Mouse (Mus musculus) midbrain, embryonic 13.5 days (tissue): ENCODE measurements around the gene Usp1. TPM values are rescaled to one million over a fixed set of nuclear protein-coding genes. Genes with fewer than 3 reads are reported as not detected.
"Not testable (repeated sequence)": the region's sequence is repeated elsewhere in the genome, so short reads cannot be mapped to it uniquely, and the experiment has no call there.

Experiments used
- ATAC-seq: fragments of 200-750 bp; cut with Nextera tagmentation; 2 replicates; pipeline ENCODE4 v1.8.0; 2017; ENCODE audit warnings: mild to moderate bottlenecking, moderate TSS enrichment, moderate library complexity
- H3K27ac ChIP-seq: fragments of 300-500 bp; sonication (generic); 2 replicates; pipeline ENCODE4 v1.5.1; 2015; ENCODE audit warnings: inconsistent platforms, mild to moderate bottlenecking, moderate library complexity
- H3K27me3 ChIP-seq: fragments of 300-500 bp; sonication (generic); 2 replicates; pipeline ENCODE4 v1.6.1; 2015; ENCODE audit warnings: mild to moderate bottlenecking, inconsistent platforms
- H3K36me3 ChIP-seq: fragments of 300-500 bp; sonication (generic); 2 replicates; pipeline ENCODE4 v1.6.1; 2015; ENCODE audit warnings: mild to moderate bottlenecking, inconsistent platforms
- H3K4me1 ChIP-seq: fragments of 300-500 bp; sonication (generic); replicated peaks from 2 replicates; pipeline ENCODE4 v1.6.1; 2015; ENCODE audit warnings: inconsistent platforms
- H3K4me2 ChIP-seq: fragments of 300-500 bp; sonication (generic); replicated peaks from 2 replicates; pipeline ENCODE4 v1.6.1; 2015; ENCODE audit warnings: moderate library complexity, mild to moderate bottlenecking, inconsistent platforms
- H3K4me3 ChIP-seq: fragments of 300-500 bp; sonication (generic); replicated peaks from 2 replicates; pipeline ENCODE4 v1.5.1; 2015; ENCODE audit warnings: mild to moderate bottlenecking, inconsistent platforms
- H3K9ac ChIP-seq: fragments of 300-500 bp; sonication (generic); replicated peaks from 2 replicates; pipeline ENCODE4 v1.6.1; 2015; ENCODE audit warnings: mild to moderate bottlenecking, inconsistent platforms
- H3K9me3 ChIP-seq: fragments of 300-500 bp; sonication (generic); 2 replicates; pipeline ENCODE4 v1.6.1; 2016; ENCODE audit warnings: mild to moderate bottlenecking, inconsistent platforms
- WGBS: fragments of 180-500 bp; shearing (Covaris S2); methylation state at CpG from one replicate; pipeline ENCODE4 v1.1.7; 2015; 5-methylcytosine and 5-hydroxymethylcytosine counted together
- polyA plus RNA-seq: library from polyadenylated mRNA; unstranded; fragments of >200 nt; fragmentation: Nextera tagmentation; extraction: Ambion mirVana; gene quantifications from 2 replicates; pipeline ENCODE4 v1.2.1, GENCODE M21; 2015

Gene Usp1
- polyA plus RNA-seq, 1 experiment from 2014 or later, result 63.7 TPM

GRCm38 (mm10) chr4:98924906-98925178 is 1.2 kb downstream of the Usp1 start:
- peaks cover 24% of the 10 kb centered on the region for H3K4me1 ChIP-seq
- no peaks in the 10 kb centered on the region for H3K27me3 ChIP-seq
- no peak overlapping the region for H3K27ac ChIP-seq
- peak overlapping the region; percentile 93 for H3K9ac ChIP-seq
- no peaks in the 10 kb centered on the region for H3K9me3 ChIP-seq
- peak overlapping the region; percentile 90 for H3K4me3 ChIP-seq
- WGBS, result 0% methylated on average over 2 of the region's 2 CpGs
- ATAC-seq, result no peak
- H3K4me2 ChIP-seq, result peak overlapping the region; percentile 89
- 0 out of 2 replicates have a peak, but pooled peaks cover 3% of the 10 kb centered on the region for H3K36me3 ChIP-seq

- no peak for ATAC-seq
- Histone ChIP-seq H3K27ac (no peak overlapping the region), H3K4me1 (peaks cover 24% of the 10 kb centered on the region), H3K9ac (peak overlapping the region; percentile 93), H3K4me2 (peak overlapping the region; percentile 89), H3K4me3 (peak overlapping the region; percentile 90), H3K36me3 (0 out of 2 replicates have a peak, but pooled peaks cover 6% of the 10 kb centered on the region), H3K9me3 (no peaks in the 10 kb centered on the region), H3K27me3 (no peaks in the 10 kb centered on the region)
- WGBS, result 19% methylated on average over 6 of the region's 6 CpGs
Observed at GRCm38 (mm10) chr4:98925250-98925781, 1.7 kb downstream of the Usp1 start.

GRCm38 (mm10) chr4:98936036-98936435 is 12.4 kb downstream of the Usp1 start:
- H3K27me3 ChIP-seq, result no peaks in the 10 kb centered on the region
- H3K4me1 ChIP-seq, result no peaks in the 10 kb centered on the region
- H3K9me3 ChIP-seq, result no peaks in the 10 kb centered on the region
- no peak overlapping the region for H3K9ac ChIP-seq
- no peak for ATAC-seq
- H3K4me2 ChIP-seq, result no peak overlapping the region
- H3K36me3 ChIP-seq, result peaks cover 60% of the 10 kb centered on the region
- no peak overlapping the region for H3K27ac ChIP-seq
- H3K4me3 ChIP-seq, result no peak overlapping the region
- WGBS, result 88% methylated on average over 6 of the region's 6 CpGs

- H3K4me3 ChIP-seq, H3K4me1 ChIP-seq, H3K27ac ChIP-seq, H3K9ac ChIP-seq, H3K4me2 ChIP-seq, H3K27me3 ChIP-seq, ATAC-seq, H3K9me3 ChIP-seq: not testable (repeated sequence)
- peaks cover 62% of the 10 kb centered on the region for H3K36me3 ChIP-seq
- WGBS, result 91% methylated on average over 6 of the region's 6 CpGs
Observed at GRCm38 (mm10) chr4:98938210-98938609, 14.6 kb downstream of the Usp1 start.

GRCm38 (mm10) chr4:98950563-98950962 is 27.0 kb downstream of the Usp1 start:
- Histone ChIP-seq H3K4me1 (no peaks in the 10 kb centered on the region), H3K36me3 (peaks cover 30% of the 10 kb centered on the region), H3K4me3 (no peak overlapping the region), H3K4me2 (no peak overlapping the region), H3K27me3 (no peaks in the 10 kb centered on the region), H3K27ac (no peak overlapping the region), H3K9me3 (no peaks in the 10 kb centered on the region), H3K9ac (no peak overlapping the region)
- no peak for ATAC-seq

GRCm38 (mm10) chr4:98955986-98956385 is 32.4 kb downstream of the Usp1 start:
- Histone ChIP-seq H3K4me1 (no peaks in the 10 kb centered on the region), H3K36me3 (peaks cover 60% of the 10 kb centered on the region), H3K4me2 (no peak overlapping the region), H3K9ac (no peak overlapping the region), H3K27ac (no peak overlapping the region), H3K9me3 (no peaks in the 10 kb centered on the region), H3K27me3 (no peaks in the 10 kb centered on the region), H3K4me3 (no peak overlapping the region)
- ATAC-seq, result no peak
- WGBS, result 96% methylated on average over 8 of the region's 8 CpGs

- no peak overlapping the region for H3K4me3 ChIP-seq
- peaks cover 63% of the 10 kb centered on the region for H3K36me3 ChIP-seq
- no peaks in the 10 kb centered on the region for H3K4me1 ChIP-seq
- H3K27me3 ChIP-seq, result no peaks in the 10 kb centered on the region
- no peak overlapping the region for H3K9ac ChIP-seq
- no peak overlapping the region for H3K27ac ChIP-seq
- no peak for ATAC-seq
- H3K9me3 ChIP-seq, result no peaks in the 10 kb centered on the region
- no peak overlapping the region for H3K4me2 ChIP-seq
- WGBS, result 88% methylated on average over 3 of the region's 3 CpGs
Observed at GRCm38 (mm10) chr4:98960243-98960642, 36.6 kb downstream of the Usp1 start.

- Histone ChIP-seq H3K9me3 (no peaks in the 10 kb centered on the region), H3K4me3 (no peak overlapping the region), H3K27me3 (no peaks in the 10 kb centered on the region), H3K4me1 (no peaks in the 10 kb centered on the region), H3K27ac (no peak overlapping the region), H3K9ac (no peak overlapping the region), H3K36me3 (peaks cover 78% of the 10 kb centered on the region), H3K4me2 (no peak overlapping the region)
- no peak for ATAC-seq
- WGBS, result 90% methylated on average over 3 of the region's 3 CpGs
Observed at GRCm38 (mm10) chr4:98969946-98970345, 46.3 kb downstream of the Usp1 start.

GRCm38 (mm10) chr4:98975741-98976140 is 52.1 kb downstream of the Usp1 start:
- H3K9ac ChIP-seq, result no peak overlapping the region
- no peak for ATAC-seq
- no peak overlapping the region for H3K4me2 ChIP-seq
- no peak overlapping the region for H3K4me3 ChIP-seq
- H3K36me3 ChIP-seq, result peaks cover 64% of the 10 kb centered on the region
- no peaks in the 10 kb centered on the region for H3K4me1 ChIP-seq
- H3K27me3 ChIP-seq, result no peaks in the 10 kb centered on the region
- H3K27ac ChIP-seq, result no peak overlapping the region
- no peaks in the 10 kb centered on the region for H3K9me3 ChIP-seq
- 53% methylated on average over 8 of the region's 8 CpGs for WGBS

- not testable (repeated sequence) for H3K27me3 ChIP-seq, H3K9ac ChIP-seq, H3K27ac ChIP-seq, ATAC-seq, H3K9me3 ChIP-seq, H3K4me1 ChIP-seq, H3K4me3 ChIP-seq, H3K4me2 ChIP-seq
- H3K36me3 ChIP-seq, result peaks cover 48% of the 10 kb centered on the region
- 92% methylated on average over 2 of the region's 2 CpGs for WGBS
Observed at GRCm38 (mm10) chr4:98978288-98978687, 54.7 kb downstream of the Usp1 start.

GRCm38 (mm10) chr4:98978693-98979092 is 55.1 kb downstream of the Usp1 start:
- WGBS, result 95% methylated on average over 2 of the region's 2 CpGs
- no peak overlapping the region for H3K4me2 ChIP-seq
- peaks cover 49% of the 10 kb centered on the region for H3K36me3 ChIP-seq
- no peaks in the 10 kb centered on the region for H3K9me3 ChIP-seq
- H3K4me1 ChIP-seq, result no peaks in the 10 kb centered on the region
- no peak overlapping the region for H3K9ac ChIP-seq
- ATAC-seq, result no peak
- H3K4me3 ChIP-seq, result no peak overlapping the region
- H3K27me3 ChIP-seq, result no peaks in the 10 kb centered on the region
- no peak overlapping the region for H3K27ac ChIP-seq

- 88% methylated on average over 3 of the region's 3 CpGs for WGBS
- H3K4me1 ChIP-seq, H3K4me3 ChIP-seq, H3K27ac ChIP-seq, H3K9ac ChIP-seq, H3K9me3 ChIP-seq, H3K4me2 ChIP-seq, H3K27me3 ChIP-seq, ATAC-seq: not testable (repeated sequence)
- peaks cover 53% of the 10 kb centered on the region for H3K36me3 ChIP-seq
Observed at GRCm38 (mm10) chr4:98979976-98980375, 56.4 kb downstream of the Usp1 start.

GRCm38 (mm10) chr4:98984701-98985100 is 61.1 kb downstream of the Usp1 start:
- H3K9me3 ChIP-seq, result no peaks in the 10 kb centered on the region
- no peak overlapping the region for H3K4me2 ChIP-seq
- no peaks in the 10 kb centered on the region for H3K27me3 ChIP-seq
- no peaks in the 10 kb centered on the region for H3K4me1 ChIP-seq
- WGBS, result 92% methylated on average over 8 of the region's 8 CpGs
- H3K27ac ChIP-seq, result no peak overlapping the region
- peaks cover 58% of the 10 kb centered on the region for H3K36me3 ChIP-seq
- no peak overlapping the region for H3K4me3 ChIP-seq
- H3K9ac ChIP-seq, result no peak overlapping the region
- no peak for ATAC-seq
